Mouse (Mus musculus) erythroblast, embryonic 14.5 days (primary cell): Measurements from ENCODE around the gene Klf12. TPM values are rescaled to one million over a fixed set of nuclear protein-coding genes. Genes with fewer than 3 reads are reported as not detected.
"Not testable (repeated sequence)": the region's sequence is repeated elsewhere in the genome, so short reads cannot be mapped to it uniquely, and the experiment has no call there.

Experiments
- H3K27me3 ChIP-seq: 2 replicates; pipeline ENCODE4 v1.6.1; 2012; ENCODE audit warnings: inconsistent platforms; ENCODE audit not compliant: control insufficient read depth
- H3K36me3 ChIP-seq: 2 replicates; pipeline ENCODE4 v1.6.1; 2012; ENCODE audit warnings: mild to moderate bottlenecking, inconsistent platforms; ENCODE audit not compliant: control insufficient read depth
- H3K4me1 ChIP-seq: 2 replicates; pipeline ENCODE4 v1.6.1; 2012; ENCODE audit warnings: inconsistent platforms; ENCODE audit not compliant: control insufficient read depth
- H3K4me3 ChIP-seq: replicated peaks from 2 replicates; pipeline ENCODE3; 2012; ENCODE audit warnings: moderate library complexity, mild to moderate bottlenecking, inconsistent platforms
- H3K9me3 ChIP-seq: 2 replicates; pipeline ENCODE4 v1.6.1; 2012; ENCODE audit warnings: low read length, inconsistent platforms, mixed read lengths; ENCODE audit not compliant: control insufficient read depth
- GATA1 ChIP-seq: IDR thresholded peaks from 2 replicates; pipeline ENCODE4 v1.6.1; 2012; ENCODE audit warnings: low read length, inconsistent platforms, mixed read lengths
- TAL1 ChIP-seq: IDR thresholded peaks from 3 replicates; pipeline ENCODE4 v1.6.1; 2012; ENCODE audit warnings: low read length, inconsistent platforms, mixed read lengths
- polyA plus RNA-seq: library from polyadenylated mRNA; stranded (reverse); fragments of >175 nt; gene quantifications from 2 replicates; pipeline ENCODE4 v1.2.3, GENCODE M21; 2012

The Klf12 gene
- polyA plus RNA-seq, 1 experiment: not detected

DNA sequence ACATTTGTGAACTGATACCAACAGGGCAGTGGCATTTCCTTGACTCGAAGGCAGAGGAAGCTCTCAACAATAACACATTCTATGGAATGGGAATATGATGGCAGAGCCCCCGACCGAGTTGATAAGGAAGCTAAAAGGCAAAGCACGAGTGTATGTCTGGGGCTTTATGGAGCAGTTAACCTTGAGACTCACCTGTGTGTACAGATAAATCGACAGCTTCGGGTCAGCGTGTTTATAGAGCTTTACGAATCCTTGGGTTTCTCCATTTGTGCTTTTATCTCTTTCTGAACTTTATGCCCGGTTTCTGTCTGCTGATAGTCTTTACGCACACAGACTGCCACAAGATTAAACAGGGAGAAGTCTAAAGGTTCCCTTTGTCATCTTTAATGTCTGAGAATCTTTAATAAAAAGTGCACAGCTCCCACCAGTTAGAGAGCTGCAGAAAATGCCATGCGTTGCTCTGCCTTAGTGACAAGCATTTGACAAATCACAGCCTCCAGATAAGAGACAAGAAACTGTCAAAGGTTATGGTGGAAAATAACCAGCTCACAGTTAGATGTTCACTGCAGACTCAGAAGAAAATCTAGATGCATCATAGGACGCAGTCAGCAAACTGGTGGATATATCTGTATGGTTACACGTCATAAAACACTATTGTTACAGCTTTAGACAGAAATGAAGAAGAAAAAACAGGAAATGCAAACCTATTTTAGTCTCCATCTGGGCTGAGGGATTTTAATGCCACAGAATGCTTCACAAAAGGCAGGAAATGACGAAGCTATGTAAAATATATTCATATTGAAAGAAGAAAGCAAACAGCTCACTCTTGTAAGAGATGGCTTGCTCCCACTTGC lies 428.1 kb downstream of the Klf12 start:
- H3K27me3 ChIP-seq: no peaks in the 10 kb centered on the region
- H3K4me1 ChIP-seq: peaks cover 25% of the 10 kb centered on the region
- H3K4me3 ChIP-seq: no peak overlapping the region
- no peaks in the 10 kb centered on the region for H3K36me3 ChIP-seq
- H3K9me3 ChIP-seq: no peaks in the 10 kb centered on the region
- TF ChIP-seq TAL1: no peak
- no peak for TF ChIP-seq GATA1

DNA sequence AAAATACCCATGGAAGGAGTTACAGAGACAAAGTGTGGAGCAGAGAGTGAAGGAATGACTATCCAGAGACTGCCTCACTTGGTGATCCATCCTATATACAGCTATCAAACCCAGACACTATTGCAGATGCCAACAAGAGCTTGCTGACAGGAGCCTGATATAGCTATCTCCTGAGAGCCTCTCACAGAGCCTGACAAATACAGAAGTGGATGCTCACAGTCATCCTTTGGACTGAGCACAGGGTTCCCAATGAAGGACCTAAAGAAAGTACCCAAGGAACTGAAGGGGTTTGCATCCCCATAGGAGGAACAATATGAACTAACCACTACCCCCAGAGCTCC lies 430.0 kb downstream of the Klf12 start:
- H3K36me3 ChIP-seq, H3K9me3 ChIP-seq, H3K27me3 ChIP-seq, H3K4me3 ChIP-seq: not testable (repeated sequence)
- H3K4me1 ChIP-seq: peaks cover 25% of the 10 kb centered on the region

DNA sequence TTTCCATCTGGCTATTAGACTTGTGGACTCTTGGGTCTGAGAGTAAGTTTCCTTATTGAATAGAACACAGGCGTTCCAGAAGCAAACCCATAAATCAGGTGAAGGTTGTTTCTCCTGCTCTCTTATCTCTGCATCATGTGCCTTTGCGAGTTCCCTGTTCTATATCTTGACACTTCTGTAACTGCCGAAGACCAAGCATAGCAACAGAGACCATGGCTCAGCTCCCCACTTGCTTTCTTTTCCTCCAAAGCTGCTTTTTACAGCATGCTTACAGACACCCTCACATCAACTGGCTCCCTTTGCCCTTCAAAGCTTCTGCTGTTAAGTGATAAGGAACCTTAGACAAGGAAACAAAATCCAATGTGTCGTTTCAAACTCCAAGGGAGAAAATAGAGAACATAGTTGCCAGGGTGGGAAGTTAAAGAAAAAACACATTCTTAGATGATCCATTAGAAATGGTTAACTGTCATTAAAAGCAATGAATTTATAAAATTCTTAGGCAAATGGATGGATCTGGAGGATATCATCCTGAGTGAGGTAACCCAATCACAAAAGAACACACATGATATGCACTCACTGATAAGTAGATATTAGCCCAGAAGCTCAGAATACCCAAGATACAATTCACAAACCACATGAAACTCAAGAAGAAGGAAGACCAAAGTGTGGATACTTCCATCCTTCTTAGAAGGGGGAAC lies 430.6 kb downstream of the Klf12 start:
- peaks cover 25% of the 10 kb centered on the region for H3K4me1 ChIP-seq
- not testable (repeated sequence) for H3K4me3 ChIP-seq

DNA sequence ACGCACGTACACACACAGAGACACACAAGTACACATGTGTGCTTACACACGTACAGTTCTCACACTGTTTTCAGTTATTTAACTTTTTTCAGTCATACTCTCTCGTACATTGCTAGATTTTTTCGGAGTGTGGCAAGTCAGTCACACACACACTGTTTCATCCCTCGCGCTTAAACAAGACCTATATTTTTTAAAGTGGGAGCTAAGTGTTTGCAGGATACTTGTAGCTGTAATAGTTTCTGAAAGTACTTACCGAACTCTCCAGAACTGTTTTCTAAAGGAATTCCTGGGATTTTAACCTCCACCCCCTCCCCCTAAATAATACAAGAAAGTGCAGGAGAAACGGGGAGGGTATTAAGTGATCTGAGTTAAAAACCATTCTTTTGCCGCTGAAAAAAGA lies 434.1 kb downstream of the Klf12 start:
- TF ChIP-seq TAL1 (no peak), GATA1 (no peak)
- Histone ChIP-seq H3K36me3 (no peaks in the 10 kb centered on the region), H3K4me3 (no peak overlapping the region), H3K9me3 (no peaks in the 10 kb centered on the region), H3K4me1 (peaks cover 28% of the 10 kb centered on the region), H3K27me3 (no peaks in the 10 kb centered on the region)

More for the DNA sequence above, 430.6 kb downstream of the Klf12 start:
- not testable (repeated sequence) for H3K27me3 ChIP-seq, H3K9me3 ChIP-seq, H3K36me3 ChIP-seq

DNA sequence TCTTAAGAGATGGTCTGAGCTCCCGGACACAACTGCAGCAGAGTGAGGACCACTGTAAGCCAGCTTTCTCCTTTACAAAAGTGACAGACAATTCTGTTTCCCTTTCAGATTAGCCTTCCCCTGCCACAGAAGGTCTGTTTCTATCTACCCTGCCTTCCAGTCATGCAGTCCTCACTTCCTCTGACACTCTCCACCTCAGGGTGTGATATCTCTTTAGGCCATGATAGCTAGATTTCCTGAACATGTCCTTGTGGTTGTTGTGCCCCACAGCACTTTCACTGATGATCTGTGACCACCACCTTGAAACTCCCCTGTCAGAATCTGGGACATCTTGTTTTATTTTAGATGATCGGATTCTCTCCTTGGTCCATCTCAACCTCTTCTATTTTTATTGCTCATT lies 437.0 kb downstream of the Klf12 start:
- Histone ChIP-seq H3K36me3 (no peaks in the 10 kb centered on the region), H3K4me3 (no peak overlapping the region), H3K27me3 (no peaks in the 10 kb centered on the region), H3K4me1 (peaks cover 6% of the 10 kb centered on the region), H3K9me3 (no peaks in the 10 kb centered on the region)
- TF ChIP-seq TAL1 (no peak), GATA1 (no peak)

DNA sequence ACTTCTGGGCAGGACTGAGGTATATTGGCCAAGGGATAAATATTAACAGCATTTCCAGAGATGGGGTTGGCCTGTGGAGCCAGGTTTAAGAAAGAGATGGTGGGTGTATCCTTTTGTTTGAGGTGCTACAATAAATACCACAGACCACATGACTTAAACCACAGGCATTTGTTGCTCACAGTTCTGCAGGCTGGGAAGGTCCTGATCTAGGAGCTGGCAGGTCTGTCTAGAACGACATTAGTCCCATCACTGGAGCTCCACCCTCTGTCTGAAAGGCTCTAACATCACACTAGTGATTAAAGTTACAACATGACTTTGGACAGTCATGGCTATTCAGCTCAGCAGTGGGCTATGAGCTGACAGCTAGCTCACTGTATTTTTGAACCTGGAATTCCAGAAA lies 457.8 kb downstream of the Klf12 start:
- Histone ChIP-seq H3K4me3 (no peak overlapping the region), H3K9me3 (no peaks in the 10 kb centered on the region), H3K27me3 (no peaks in the 10 kb centered on the region), H3K4me1 (no peaks in the 10 kb centered on the region), H3K36me3 (no peaks in the 10 kb centered on the region)
- TF ChIP-seq GATA1 (no peak), TAL1 (no peak)
